Mouse (Mus musculus) limb, embryonic 12.5 days (tissue): Measurements from ENCODE around the gene Tgif2. TPM values are rescaled to one million over a fixed set of nuclear protein-coding genes. Genes with fewer than 3 reads are reported as not detected.
"Not testable (repeated sequence)": the region's sequence is repeated elsewhere in the genome, so short reads cannot be mapped to it uniquely, and the experiment has no call there.

Experiments used
- ATAC-seq: fragments of 200-750 bp; cut with Nextera tagmentation; 2 replicates; pipeline ENCODE4 v1.8.0; 2017; ENCODE audit warnings: low read depth, moderate TSS enrichment; ENCODE audit not compliant: insufficient number of reproducible peaks, insufficient read depth, low FRiP score, low TSS enrichment
- H3K27ac ChIP-seq: fragments of 300-500 bp; sonication (generic); 2 replicates; pipeline ENCODE4 v1.5.1; 2016; ENCODE audit warnings: mild to moderate bottlenecking, moderate library complexity
- H3K27me3 ChIP-seq: fragments of 300-500 bp; sonication (generic); 2 replicates; pipeline ENCODE4 v1.6.1; 2016; ENCODE audit warnings: mild to moderate bottlenecking, moderate library complexity
- H3K36me3 ChIP-seq: fragments of 300-500 bp; sonication (generic); 2 replicates; pipeline ENCODE4 v1.6.1; 2016; ENCODE audit warnings: mild to moderate bottlenecking, moderate library complexity
- H3K4me1 ChIP-seq: fragments of 300-500 bp; sonication (generic); replicated peaks from 2 replicates; pipeline ENCODE4 v1.6.1; 2016
- H3K4me2 ChIP-seq: fragments of 300-500 bp; sonication (generic); 2 replicates; pipeline ENCODE4 v1.6.1; 2016; ENCODE audit warnings: mild to moderate bottlenecking, moderate library complexity
- H3K4me3 ChIP-seq: fragments of 300-500 bp; sonication (generic); replicated peaks from 2 replicates; pipeline ENCODE4 v1.5.1; 2016; ENCODE audit warnings: mild to moderate bottlenecking
- H3K9ac ChIP-seq: fragments of 300-500 bp; sonication (generic); replicated peaks from 2 replicates; pipeline ENCODE4 v1.6.1; 2016; ENCODE audit warnings: mild to moderate bottlenecking, moderate library complexity
- H3K9me3 ChIP-seq: fragments of 300-500 bp; sonication (generic); 2 replicates; pipeline ENCODE4 v1.6.1; 2016; ENCODE audit warnings: mild to moderate bottlenecking, moderate library complexity
- WGBS: fragments of 180-500 bp; shearing (Covaris S2); methylation state at CpG from one replicate; pipeline ENCODE4 v1.1.7; 2016; 5-methylcytosine and 5-hydroxymethylcytosine counted together
- polyA plus RNA-seq: library from polyadenylated mRNA; unstranded; fragments of >200 nt; fragmentation: Nextera tagmentation; extraction: Ambion mirVana; gene quantifications from 2 replicates; pipeline ENCODE4 v1.2.1, GENCODE M21; 2016

Tgif2 gene
- polyA plus RNA-seq, 1 experiment from 2014 or later: 83.6 TPM

DNA sequence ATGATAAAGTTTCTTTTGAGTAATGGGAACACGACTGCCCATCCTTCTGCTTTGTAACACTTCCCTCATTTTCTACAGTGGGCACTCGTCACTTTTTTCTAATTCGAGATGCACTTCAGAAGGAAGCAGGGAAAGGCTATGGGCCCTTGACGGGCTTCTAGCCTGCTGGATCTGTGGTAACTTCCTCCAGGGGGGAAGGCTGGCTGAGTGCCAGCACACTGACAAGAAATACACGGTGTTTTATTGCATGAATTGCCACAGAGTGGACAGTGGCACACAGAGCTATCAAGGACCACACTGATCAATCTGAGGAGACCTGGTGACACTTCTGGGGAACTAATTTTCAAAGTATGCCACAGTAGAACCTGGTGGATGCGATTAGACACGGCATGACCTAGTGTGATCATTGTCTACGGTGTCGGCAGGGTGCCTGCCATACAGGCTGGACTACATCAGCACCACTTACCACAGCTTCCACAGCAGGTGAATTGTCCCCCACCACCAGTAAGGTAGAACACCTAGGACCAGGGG lies 56.6 kb downstream of the Tgif2 start:
- Histone ChIP-seq H3K4me3 (no peak overlapping the region), H3K36me3 (no peaks in the 10 kb centered on the region), H3K27ac (no peak overlapping the region), H3K27me3 (peaks cover 4% of the 10 kb centered on the region; the same call in 1 of the 2 replicates), H3K4me2 (no peak overlapping the region), H3K4me1 (no peaks in the 10 kb centered on the region), H3K9me3 (no peaks in the 10 kb centered on the region), H3K9ac (no peak overlapping the region)
- no peak for ATAC-seq
- 82% methylated on average over 9 of the region's 9 CpGs for WGBS

DNA sequence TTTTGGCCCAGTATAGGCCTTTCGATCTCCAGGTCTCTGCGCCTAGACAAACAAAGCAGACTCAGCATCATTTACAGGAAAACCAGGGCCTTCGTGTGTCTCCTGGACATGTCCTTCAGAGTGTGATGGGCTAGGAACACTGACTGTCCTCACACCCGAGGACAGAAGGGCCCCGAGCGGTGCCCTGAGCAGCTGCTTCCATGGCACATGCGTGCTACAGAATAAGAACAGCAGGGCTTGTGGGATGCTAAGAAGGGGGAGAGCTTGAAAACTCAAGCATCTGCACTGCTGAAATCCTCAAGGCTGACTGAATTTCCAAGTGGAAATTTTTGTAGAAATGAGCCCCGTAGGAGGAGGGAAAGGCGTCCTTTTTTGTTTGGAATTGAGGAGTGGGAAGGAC lies 57.2 kb downstream of the Tgif2 start:
- 87% methylated on average over 9 of the region's 9 CpGs for WGBS
- no peak overlapping the region for H3K9ac ChIP-seq
- no peak for ATAC-seq
- no peak overlapping the region for H3K4me2 ChIP-seq
- no peaks in the 10 kb centered on the region for H3K4me1 ChIP-seq
- no peak overlapping the region for H3K27ac ChIP-seq
- no peaks in the 10 kb centered on the region for H3K36me3 ChIP-seq
- H3K9me3 ChIP-seq: no peaks in the 10 kb centered on the region
- no peak overlapping the region for H3K4me3 ChIP-seq
- peaks cover 4% of the 10 kb centered on the region; the same call in 1 of the 2 replicates for H3K27me3 ChIP-seq

DNA sequence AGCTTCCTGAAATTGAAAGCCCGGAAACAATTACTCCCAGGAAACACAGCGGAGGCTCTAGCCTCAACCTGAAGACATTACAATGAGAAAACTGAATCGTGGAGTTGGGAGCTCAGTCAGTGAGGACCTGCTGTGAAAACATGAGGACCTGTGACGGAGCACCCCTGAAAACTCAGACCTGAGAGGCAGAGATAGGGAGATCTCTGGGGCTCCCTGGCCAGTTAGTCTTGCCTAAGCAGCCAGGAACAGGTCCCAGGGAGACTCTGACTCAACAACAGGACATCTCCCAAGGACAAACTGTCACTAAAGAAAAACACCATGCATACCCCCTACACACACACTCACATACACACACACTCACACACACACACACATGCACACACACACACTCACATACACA lies 58.6 kb downstream of the Tgif2 start:
- Histone ChIP-seq H3K9me3 (no peaks in the 10 kb centered on the region), H3K27me3 (peaks cover 4% of the 10 kb centered on the region; the same call in 1 of the 2 replicates), H3K36me3 (no peaks in the 10 kb centered on the region), H3K4me2 (no peak overlapping the region), H3K4me1 (no peaks in the 10 kb centered on the region), H3K9ac (no peak overlapping the region), H3K4me3 (no peak overlapping the region), H3K27ac (no peak overlapping the region)
- ATAC-seq: no peak
- 78% methylated on average over 4 of the region's 4 CpGs for WGBS

DNA sequence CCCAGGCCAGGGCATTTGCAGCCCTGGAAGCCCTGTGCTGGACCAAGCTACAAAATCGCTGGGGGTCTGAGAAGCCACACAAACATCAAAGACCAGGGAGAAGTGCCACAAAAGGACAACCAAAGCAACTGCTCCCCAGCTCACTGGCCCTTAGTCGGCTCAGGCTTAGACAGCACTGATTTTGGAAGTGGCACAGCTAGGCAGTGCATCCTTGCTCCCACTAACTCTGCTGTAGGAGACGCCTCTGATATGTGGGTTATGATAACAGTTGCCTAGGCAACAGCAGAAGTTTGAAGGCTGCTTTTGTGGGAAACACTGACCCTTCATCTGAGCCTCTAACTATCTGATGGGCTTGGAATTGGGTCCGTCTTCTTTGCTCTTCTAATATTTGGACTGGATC lies 59.4 kb downstream of the Tgif2 start:
- 70% methylated on average over 4 of the region's 4 CpGs for WGBS
- peaks cover 4% of the 10 kb centered on the region; the same call in 1 of the 2 replicates for H3K27me3 ChIP-seq
- H3K9me3 ChIP-seq: no peaks in the 10 kb centered on the region
- no peaks in the 10 kb centered on the region for H3K36me3 ChIP-seq
- no peak for ATAC-seq
- H3K4me1 ChIP-seq: no peaks in the 10 kb centered on the region
- no peak overlapping the region for H3K9ac ChIP-seq
- no peak overlapping the region for H3K27ac ChIP-seq
- H3K4me2 ChIP-seq: no peak overlapping the region
- no peak overlapping the region for H3K4me3 ChIP-seq

DNA sequence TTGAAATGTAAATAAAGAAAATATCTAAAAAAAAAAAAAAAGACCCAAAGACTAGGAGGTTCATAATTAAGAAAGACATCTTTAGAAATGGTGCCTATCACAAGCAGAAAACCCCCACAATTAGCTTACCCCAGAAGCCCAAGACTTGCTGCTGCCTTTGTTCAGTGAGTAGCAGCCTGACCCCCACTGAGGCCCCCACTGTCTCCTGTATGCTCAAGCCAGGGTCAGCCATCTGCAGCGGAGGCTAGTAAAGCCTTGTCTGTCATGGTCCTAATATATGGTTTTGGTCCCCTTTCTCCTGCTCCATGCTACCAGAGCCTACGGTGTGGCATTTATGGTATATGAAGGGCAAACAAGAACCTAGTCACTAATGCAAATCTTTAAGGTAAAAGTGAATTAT lies 61.5 kb downstream of the Tgif2 start:
- Histone ChIP-seq H3K36me3 (no peaks in the 10 kb centered on the region), H3K4me1 (peaks cover 7% of the 10 kb centered on the region; the same call in 1 of the 2 replicates), H3K9ac (no peak overlapping the region), H3K4me2 (no peak overlapping the region), H3K9me3 (no peaks in the 10 kb centered on the region), H3K27ac (no peak overlapping the region), H3K27me3 (peaks cover 4% of the 10 kb centered on the region; the same call in 1 of the 2 replicates), H3K4me3 (no peak overlapping the region)
- WGBS: 73% methylated on average over 2 of the region's 2 CpGs
- ATAC-seq: no peak

DNA sequence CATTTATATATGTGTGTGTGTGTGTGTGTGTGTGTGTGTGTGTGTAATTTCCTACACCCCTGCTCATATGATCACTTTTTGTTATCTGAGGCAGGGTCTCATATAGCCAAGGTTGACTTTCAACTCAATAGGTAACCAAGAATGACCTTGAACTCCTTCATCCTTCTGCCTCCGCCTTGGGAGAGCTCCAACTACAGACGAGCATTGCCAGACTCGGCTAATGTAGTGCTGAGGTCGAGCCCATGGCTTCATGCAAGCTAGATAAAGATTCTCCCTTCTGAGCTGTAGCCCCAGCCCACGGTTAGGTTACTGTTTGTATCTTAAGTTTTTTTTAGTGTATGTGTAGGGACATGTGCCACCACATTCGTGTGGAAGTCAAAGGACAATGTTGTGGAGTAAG lies 62.1 kb downstream of the Tgif2 start:
- peaks cover 4% of the 10 kb centered on the region; the same call in 1 of the 2 replicates for H3K27me3 ChIP-seq
- no peaks in the 10 kb centered on the region for H3K9me3 ChIP-seq
- peaks cover 7% of the 10 kb centered on the region; the same call in 1 of the 2 replicates for H3K4me1 ChIP-seq
- H3K27ac ChIP-seq: no peak overlapping the region
- no peaks in the 10 kb centered on the region for H3K36me3 ChIP-seq
- no peak for ATAC-seq
- H3K4me3 ChIP-seq: no peak overlapping the region
- no peak overlapping the region for H3K4me2 ChIP-seq
- 82% methylated on average over 6 of the region's 6 CpGs for WGBS
- H3K9ac ChIP-seq: no peak overlapping the region

DNA sequence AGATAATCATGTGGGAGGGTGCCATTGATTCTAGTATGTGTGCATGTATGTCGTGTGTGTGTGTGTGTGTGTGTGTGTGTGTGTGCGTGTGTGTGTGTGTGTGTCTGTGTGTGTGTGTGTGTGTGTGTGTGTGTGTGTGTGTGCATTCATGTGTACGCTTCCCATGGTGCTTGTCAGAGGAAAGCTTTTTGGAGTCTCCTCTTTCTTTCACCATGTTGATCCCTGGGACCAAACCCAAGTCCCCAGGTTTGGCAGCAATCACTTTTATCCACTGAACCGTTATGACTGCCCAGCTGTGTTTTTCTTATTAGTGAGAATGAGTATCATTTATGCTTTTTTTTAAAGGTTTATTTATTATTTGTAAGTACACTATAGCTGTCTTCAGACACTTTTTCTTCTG lies 62.6 kb downstream of the Tgif2 start:
- H3K4me1 ChIP-seq, H3K9me3 ChIP-seq, H3K4me3 ChIP-seq, H3K27me3 ChIP-seq, H3K27ac ChIP-seq, ATAC-seq, H3K4me2 ChIP-seq, H3K36me3 ChIP-seq, H3K9ac ChIP-seq: not testable (repeated sequence)
- WGBS: 72% methylated on average over 3 of the region's 4 CpGs

DNA sequence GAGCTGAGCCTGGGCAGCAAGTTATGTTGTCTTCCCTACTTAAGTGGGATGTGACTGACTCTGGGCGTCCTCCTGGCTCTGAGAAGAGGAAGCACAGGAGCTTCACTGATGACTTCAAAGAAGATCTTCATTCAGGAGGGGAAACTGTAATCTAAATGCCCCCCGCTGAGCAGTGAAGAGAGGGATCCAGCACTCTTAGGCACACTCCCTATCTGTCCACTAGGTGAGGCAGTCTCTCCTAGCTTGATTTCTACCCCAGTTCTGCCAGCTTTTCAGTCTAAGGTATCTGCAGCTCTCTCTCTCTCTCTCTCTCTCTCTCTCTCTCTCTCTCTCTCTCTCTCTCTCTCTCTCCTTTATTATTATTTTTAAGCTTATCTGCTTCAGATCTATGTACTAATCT lies 63.6 kb downstream of the Tgif2 start:
- H3K9ac ChIP-seq: no peak overlapping the region
- no peak overlapping the region for H3K4me3 ChIP-seq
- no peak overlapping the region for H3K27ac ChIP-seq
- H3K36me3 ChIP-seq: no peaks in the 10 kb centered on the region
- H3K4me1 ChIP-seq: peaks cover 7% of the 10 kb centered on the region; the same call in 1 of the 2 replicates
- no peak overlapping the region for H3K4me2 ChIP-seq
- peaks cover 3% of the 10 kb centered on the region; the same call in 1 of the 2 replicates for H3K27me3 ChIP-seq
- no peak for ATAC-seq
- no peaks in the 10 kb centered on the region for H3K9me3 ChIP-seq
- 16% methylated on average over 2 of the region's 2 CpGs for WGBS

Other genes with a start within 250 kb of the Tgif2 start
- 101 and 106 TPM in 2 replicates for gene Dlgap4, start 226.3 kb upstream of the Tgif2 start, polyA plus RNA-seq
- 103 and 121 TPM in 2 replicates for gene Myl9, start 64.6 kb upstream of the Tgif2 start, polyA plus RNA-seq
- 11.1 and 12.5 TPM in 2 replicates for gene 4930518I15Rik, start 17.9 kb downstream of the Tgif2 start, polyA plus RNA-seq
- 177 and 190 TPM in 2 replicates for gene Rab5if, start 23.1 kb downstream of the Tgif2 start, polyA plus RNA-seq
- gene Sla2, start 47.2 kb downstream of the Tgif2 start, polyA plus RNA-seq: 0.58 and 0.76 TPM in 2 replicates
- gene Ndrg3, start 152.0 kb downstream of the Tgif2 start, polyA plus RNA-seq: 42.0 TPM in 2 replicates
- 54.1 and 58.8 TPM in 2 replicates for gene Dsn1, start 167.1 kb downstream of the Tgif2 start, polyA plus RNA-seq
- gene Soga1, start 239.2 kb downstream of the Tgif2 start, polyA plus RNA-seq: 5.0 and 5.6 TPM in 2 replicates
- not detected in 2 replicates for gene Tldc2, start 247.0 kb downstream of the Tgif2 start, polyA plus RNA-seq